Mouse (Mus musculus) thymus, postnatal 0 days (tissue): Measurements from ENCODE around the gene Fgf15. TPM values are rescaled to one million over a fixed set of nuclear protein-coding genes. Genes with fewer than 3 reads are reported as not detected.

Experiments used
- DNase-seq: peaks from one replicate; pipeline ENCODE4 v3.0.0-alpha.2; 2015; ENCODE audit warnings: low spot score
- polyA plus RNA-seq: library from polyadenylated mRNA; unstranded; fragments of >200 nt; fragmentation: Nextera tagmentation; extraction: Ambion mirVana; gene quantifications from 2 replicates; pipeline ENCODE4 v1.2.1, GENCODE M21; 2015

Gene Fgf15
- polyA plus RNA-seq = 0.36 and 0.56 TPM in 2 replicates

DNA sequence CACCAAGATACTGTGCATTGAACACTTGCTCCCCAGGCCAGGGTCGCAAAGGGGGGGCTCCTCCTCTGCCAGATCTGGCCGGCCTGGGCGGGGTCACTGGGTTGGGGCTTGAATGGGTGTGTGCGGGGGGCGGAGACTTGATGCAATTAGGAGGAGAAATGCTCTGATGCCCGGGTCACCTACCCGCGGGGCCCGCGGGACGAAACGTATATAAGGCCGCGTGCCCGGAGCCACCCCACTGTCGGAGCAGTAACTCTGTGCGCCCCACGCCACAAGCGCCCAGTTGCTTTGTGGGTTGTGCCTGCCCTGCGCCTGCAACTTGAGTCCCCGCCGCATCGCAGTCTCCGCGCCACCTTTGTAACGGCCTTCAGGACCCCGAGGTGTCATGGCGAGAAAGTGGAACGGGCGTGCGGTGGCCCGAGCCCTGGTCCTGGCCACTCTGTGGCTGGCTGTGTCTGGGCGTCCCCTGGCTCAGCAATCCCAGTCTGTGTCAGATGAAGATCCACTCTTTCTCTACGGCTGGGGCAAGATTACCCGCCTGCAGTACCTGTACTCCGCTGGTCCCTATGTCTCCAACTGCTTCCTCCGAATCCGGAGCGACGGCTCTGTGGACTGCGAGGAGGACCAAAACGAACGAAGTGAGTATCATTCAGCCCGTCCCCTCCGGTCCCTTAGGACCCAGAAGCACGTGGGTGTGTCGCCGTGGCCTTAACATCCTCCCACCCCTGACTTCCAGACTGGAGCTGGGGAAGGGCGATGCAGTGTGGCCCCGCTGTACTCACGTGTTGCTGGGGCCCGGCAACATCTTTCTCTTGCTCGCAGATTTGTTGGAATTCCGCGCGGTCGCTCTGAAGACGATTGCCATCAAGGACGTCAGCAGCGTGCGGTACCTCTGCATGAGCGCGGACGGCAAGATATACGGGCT lies at the start of gene Fgf15:
TSS of gene Fgf15 (plus strand) at position 238 of the 925 bp plus-strand sequence.
- no peak for DNase-seq

GRCm38 (mm10) chr7:144847067-144847466 lies 49.3 kb upstream of the Fgf15 start, which contains the start of gene Fgf4:
Gene Fgf4, plus strand, starts transcription at chr7:144847367.
- no peak for DNase-seq

- DNase-seq = no peak
Measured at GRCm38 (mm10) chr7:144851321-144851720, 45.0 kb upstream of the Fgf15 start.

DNA sequence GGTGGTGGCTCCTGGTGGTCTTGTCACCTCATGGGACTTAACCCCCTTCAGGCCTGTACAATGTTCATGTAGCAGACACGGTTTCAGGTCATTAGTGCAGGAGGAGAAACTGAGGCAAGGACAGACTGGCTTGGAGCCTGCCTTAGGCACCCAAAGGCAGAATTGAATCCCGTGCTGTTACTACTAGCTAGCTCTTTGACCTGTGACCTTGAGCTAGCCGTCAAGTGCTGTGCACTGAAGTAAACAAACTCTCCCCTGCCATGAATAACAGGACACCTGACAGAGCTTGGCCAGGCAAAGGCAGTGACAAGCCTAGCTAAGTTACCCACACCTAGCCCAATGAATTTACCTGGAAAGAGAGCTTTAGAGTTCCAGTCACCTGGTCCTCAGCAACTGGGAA lies 41.4 kb upstream of the Fgf15 start:
- no peak for DNase-seq

GRCm38 (mm10) chr7:144857158-144857557 lies 39.2 kb upstream of the Fgf15 start:
- DNase-seq = peak; percentile 12

DNA sequence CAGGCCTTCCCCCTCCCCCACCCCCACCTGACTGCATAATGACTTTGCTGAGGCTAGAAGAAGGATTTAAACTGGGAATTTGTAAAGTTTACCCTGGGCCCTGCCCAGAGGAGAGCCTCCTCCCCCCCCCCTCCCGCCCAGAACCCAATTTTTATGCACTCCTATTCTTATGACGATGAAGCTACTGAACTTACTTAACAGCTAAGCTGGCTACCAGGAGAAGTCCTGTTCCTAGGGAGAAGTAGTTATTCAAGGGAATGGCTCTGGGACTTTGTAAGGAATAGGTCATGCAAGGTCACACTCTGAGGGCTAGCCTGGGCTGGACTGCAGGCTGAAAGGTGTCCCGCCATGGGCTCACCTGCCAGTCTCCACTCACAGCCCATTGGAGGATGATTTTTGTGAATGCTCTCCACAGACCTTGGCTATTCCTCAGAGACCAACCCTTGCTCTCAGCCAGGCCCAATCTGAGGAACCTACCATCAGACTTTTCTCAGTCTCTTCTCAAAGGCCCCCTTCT lies 38.4 kb upstream of the Fgf15 start:
- DNase-seq = no peak

- no peak for DNase-seq
Measured at GRCm38 (mm10) chr7:144858702-144859101, 37.6 kb upstream of the Fgf15 start.

DNA sequence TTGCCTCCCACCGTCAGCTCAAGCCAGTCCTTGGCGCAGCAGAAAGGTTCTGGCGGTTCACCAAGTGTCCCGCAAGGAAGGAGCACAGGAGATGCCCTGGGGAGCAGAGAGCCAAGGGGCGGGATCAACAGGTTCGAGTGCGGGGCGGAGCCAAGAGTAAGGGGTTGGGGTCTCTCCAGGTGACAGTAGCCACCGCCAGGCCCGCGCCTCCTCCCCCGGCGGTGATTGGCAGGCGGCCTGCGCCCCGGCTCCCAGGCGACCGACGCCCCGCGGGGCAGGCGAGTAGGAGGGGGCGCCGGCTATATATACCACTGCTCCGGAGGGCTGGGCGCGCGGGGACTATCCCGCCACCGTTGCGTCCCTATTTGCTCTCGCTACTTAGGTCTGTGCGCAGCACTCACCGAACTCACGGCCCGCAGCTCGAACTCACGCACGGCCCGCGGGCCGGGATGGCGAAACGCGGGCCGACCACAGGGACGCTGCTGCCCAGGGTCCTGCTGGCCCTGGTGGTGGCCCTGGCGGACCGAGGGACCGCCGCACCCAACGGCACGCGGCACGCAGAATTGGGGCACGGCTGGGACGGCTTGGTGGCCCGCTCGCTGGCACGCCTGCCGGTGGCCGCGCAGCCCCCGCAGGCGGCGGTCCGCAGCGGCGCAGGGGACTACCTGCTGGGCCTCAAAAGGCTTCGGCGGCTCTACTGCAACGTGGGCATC lies 35.1 kb upstream of the Fgf15 start:
- DNase-seq = no peak

GRCm38 (mm10) chr7:144861769-144862070 lies 34.6 kb upstream of the Fgf15 start:
- DNase-seq = no peak

GRCm38 (mm10) chr7:144862126-144862525 lies 34.2 kb upstream of the Fgf15 start:
- no peak for DNase-seq

DNA sequence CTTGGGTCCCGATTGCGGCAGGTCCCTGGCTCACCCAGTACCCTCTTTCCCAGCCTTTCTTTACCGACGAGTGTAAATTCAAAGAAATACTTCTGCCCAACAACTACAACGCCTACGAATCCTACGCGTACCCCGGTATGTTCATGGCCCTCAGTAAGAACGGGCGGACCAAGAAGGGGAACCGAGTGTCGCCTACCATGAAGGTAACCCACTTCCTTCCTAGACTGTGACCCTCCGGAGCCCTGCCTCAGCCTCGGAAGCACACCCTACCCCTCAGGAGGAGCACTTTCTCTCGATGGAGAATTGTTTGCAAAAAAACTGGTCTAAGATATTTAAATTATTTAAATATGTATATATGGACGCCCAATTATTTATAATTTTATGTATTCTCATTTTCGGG lies 33.6 kb upstream of the Fgf15 start:
- no peak for DNase-seq

GRCm38 (mm10) chr7:144863196-144863595 lies 33.1 kb upstream of the Fgf15 start:
- no peak for DNase-seq

GRCm38 (mm10) chr7:144864160-144864670 lies 32.1 kb upstream of the Fgf15 start:
- no peak for DNase-seq

DNA sequence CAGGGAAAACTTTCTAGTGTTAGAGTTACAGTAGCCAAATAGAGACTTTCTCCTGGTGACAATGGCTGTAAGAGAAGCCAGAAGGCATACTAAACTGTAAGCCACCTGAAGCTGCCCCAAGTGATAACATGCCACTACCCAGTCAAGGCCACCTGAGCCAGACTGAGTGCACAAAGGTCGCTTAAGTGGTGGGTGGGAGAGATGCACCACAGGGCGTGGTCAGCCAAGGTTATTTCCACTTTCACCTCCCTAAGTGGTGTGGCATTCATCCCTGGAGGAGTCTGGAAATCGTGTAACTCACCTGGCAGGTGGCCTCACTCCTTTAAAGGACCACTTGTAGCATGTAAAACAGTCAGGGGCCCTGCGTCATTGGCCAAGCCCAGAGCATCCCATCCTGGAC lies 29.2 kb upstream of the Fgf15 start:
- DNase-seq = no peak

GRCm38 (mm10) chr7:144867602-144868001 lies 28.7 kb upstream of the Fgf15 start:
- DNase-seq = no peak

DNA sequence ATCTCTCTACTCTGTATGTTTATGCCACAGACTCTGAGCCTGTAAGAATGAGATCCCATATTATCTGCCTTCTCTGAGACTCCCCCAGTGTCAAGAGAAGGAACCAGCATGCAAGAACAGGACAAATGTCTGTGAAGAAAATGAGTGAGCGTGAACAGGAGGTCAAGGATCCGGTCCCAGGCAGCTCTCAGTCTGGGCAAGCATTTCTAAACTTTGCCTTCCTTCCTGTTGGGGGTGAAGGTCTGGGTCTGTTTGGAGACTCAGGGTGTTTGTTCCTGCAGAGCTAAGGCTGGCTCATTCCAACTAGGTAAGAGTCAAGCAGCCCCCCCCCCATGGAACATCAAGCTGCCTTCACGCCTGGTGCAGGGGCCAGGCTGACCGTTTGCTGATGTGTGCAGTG lies 23.9 kb upstream of the Fgf15 start:
- no peak for DNase-seq

- no peak for DNase-seq
Measured at GRCm38 (mm10) chr7:144873160-144873559, 23.2 kb upstream of the Fgf15 start.

DNA sequence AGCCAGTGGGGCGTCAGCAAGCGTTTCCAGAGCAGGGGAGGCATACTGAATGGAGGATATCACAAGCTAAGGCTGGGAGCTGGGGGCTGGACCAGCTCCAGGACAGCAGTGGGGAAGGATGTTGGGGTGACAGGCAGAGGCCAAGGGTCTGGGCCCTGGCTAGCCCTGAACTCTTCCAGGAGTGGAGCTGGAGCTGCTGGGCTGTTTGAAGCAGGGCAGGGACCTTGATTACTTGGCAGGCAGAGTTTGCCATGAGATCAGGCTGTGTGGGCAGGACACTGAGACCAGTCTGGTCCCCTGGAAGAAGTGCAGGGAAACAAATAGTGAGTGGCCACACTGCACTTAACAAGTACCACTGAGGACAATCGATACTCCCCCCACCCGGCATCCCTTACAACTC lies 22.1 kb upstream of the Fgf15 start:
- no peak for DNase-seq

GRCm38 (mm10) chr7:144878401-144878800 lies 17.9 kb upstream of the Fgf15 start:
- no peak for DNase-seq

DNA sequence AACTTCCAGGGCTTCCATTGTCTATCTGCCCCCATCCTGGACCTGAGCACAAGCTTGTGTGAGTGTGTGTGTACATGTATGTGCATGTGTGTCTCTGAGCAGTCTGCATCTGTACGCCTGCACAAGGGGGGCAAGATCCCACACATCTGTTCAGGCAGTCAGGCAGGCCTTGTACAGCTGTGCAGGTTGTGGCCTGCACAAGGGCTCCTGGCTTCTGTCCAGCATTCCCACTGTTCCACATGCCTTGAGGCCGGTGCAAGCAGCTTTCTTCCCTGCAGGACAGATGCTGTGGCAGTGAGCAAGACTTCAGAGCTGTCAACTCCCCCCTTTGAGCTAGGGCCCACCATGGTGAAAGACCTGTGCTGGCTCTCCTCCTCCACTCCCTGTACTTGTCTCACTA lies 13.2 kb upstream of the Fgf15 start:
- no peak for DNase-seq

GRCm38 (mm10) chr7:144887672-144888071 lies 8.7 kb upstream of the Fgf15 start:
- DNase-seq = no peak
